Mouse (Mus musculus): ENCODE data around the gene Abcc9. TPM values are rescaled to one million over a fixed set of nuclear protein-coding genes. Genes with fewer than 3 reads are reported as not detected.

Gene Abcc9
- total RNA-seq, 2 experiments from 2014 or later: 19.5 to 20.5 TPM

DNA sequence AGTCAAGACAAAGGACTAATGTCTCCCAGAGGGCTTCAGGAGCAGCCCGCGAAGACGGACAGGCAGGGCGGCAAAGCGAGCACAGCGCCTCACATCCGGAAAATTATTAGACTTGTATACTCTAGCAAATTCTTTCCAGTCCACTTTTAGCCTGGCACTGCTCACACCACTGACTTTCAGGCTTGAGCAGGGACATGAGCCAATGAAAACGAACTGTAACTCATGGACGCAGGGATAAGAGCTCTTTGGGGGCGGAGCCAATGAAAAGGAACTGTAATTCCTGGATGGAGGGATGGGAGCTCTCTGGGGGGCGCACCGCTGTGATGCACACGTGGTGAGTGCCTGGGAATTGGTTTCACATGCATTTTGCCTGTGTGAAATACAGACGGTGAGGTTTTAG lies 157.0 kb downstream of the Abcc9 start:
- DNase-seq: no peak

GRCm38 (mm10) chr6:142543648-142544047 lies 158.5 kb downstream of the Abcc9 start:
- no peak for DNase-seq

DNA sequence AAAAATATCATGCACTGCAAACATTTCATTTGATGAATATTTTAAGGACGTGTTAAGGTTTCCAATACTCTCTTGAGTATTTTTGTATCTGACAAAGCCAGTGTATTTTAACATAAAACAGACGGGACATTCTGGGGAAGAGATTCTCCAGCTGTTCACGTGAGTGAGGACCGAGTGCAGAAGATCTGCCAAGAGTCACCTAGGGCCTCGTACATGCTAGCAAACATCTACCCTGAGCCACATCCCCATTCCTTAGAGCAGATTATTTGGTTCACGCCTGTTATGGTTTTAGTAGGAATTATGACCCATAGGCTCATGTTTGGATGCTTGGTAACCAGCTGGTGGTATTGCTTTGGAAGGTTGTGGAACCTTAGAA lies 159.3 kb downstream of the Abcc9 start:
- DNase-seq: no peak

GRCm38 (mm10) chr6:142542082-142542799 lies 159.9 kb downstream of the Abcc9 start:
- no peak for DNase-seq

DNA sequence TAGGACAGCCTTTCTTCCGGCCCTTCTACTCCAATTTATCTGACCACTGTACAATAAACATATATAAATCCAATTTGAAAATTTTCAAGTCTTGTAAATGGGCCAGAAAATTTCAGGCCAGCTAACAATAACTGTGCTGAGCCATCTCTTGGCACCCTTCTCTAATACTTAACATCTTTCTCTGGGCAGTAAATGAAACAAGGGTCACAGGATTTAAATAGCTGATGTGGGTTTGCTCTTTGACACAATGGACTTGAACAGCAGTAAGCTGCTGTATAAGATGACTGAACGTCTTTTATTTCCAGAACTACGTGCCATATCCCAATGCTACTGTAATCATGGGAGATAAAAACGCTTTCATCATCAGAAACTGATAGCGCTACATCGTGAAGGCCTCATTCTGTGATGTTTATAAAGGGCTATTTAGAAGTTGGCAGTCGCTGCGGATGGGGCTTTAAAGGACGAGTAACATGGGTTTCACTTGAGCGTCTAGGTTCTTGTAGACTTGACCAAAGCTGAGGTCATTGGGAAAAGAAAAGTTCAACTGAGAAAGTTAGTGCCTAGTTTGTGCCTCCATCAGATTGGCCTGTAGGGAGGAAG lies 161.5 kb downstream of the Abcc9 start:
- DNase-seq: no peak

- peak in 1 of 2 experiments; percentile 6 for DNase-seq
Measured at GRCm38 (mm10) chr6:142540131-142540530, 162.0 kb downstream of the Abcc9 start.

DNA sequence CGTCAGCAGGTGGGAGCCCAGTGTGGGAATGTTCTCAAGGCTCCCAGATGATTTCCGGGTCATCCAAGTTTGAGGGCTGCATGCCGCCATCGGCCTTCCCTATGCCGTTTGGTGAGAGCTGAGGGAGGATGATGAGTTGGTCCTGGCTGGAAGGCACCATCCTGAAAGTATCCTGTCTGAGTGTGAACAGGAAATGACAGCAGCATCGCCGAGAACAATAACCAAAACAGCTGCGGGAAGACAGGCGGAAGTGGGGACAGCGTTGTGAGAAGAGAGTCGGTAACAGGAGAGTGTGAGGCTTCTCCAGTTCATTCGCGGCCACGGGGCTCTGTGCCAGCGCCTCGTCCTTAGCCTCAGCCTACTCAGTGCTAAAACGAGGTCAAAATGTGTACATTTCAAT lies 163.6 kb downstream of the Abcc9 start:
- DNase-seq: peak; percentile 55 to 68

Other genes with a start within 250 kb of the Abcc9 start
- 1 to 10 TPM; 2.9 to 8.3 TPM for gene Gys2, start 229.2 kb downstream of the Abcc9 start, total RNA-seq (2021)
- 100 to 1,000 TPM; 184 to 196 TPM for gene Ldhb, start 194.4 kb downstream of the Abcc9 start, total RNA-seq (2021)
- 10 to 100 TPM; 10.4 to 10.7 TPM for gene Kcnj8, start 130.7 kb downstream of the Abcc9 start, total RNA-seq (2021)
- gene Cmas, start 54.4 kb upstream of the Abcc9 start, total RNA-seq (2021): 10 to 100 TPM; 28.9 to 33.3 TPM
- gene Sult6b2, start 102.2 kb upstream of the Abcc9 start, total RNA-seq (2021): not detected

Data from adrenal gland, postnatal 36 days (tissue).